ENCODE assay signal across 8 mouse cellular contexts in genomic region chr10:8804292-8804691, GRCm38 (mm10).
DNase-seq lines count a peak whose midpoint lies in the region; ATAC-seq lines count a peak whose summit lies in the region.

No protein-coding gene starts in this region.

- 41% methylated on average over 8 of the region's 8 CpGs for WGBS in midbrain, embryonic 11.5 days

- no peaks in the 10 kb centered on the region for H3K9me3 ChIP-seq in midbrain, embryonic 11.5 days (ENCODE audit: control insufficient read depth, low read length)

- no peak overlapping the region for H3K4me3 ChIP-seq in midbrain, embryonic 11.5 days (ENCODE audit: low read depth, low read length)

- H3K27ac ChIP-seq in midbrain, embryonic 11.5 days (ENCODE audit: low read depth, low read length): no peak overlapping the region

- H3K9ac ChIP-seq in midbrain, embryonic 11.5 days (ENCODE audit: low read length): no peak overlapping the region

- no peaks in the 10 kb centered on the region for H3K36me3 ChIP-seq in midbrain, embryonic 11.5 days (ENCODE audit: control insufficient read depth, insufficient read depth, low read length)

- H3K4me1 ChIP-seq in midbrain, embryonic 11.5 days (ENCODE audit: control insufficient read depth, insufficient read depth, low read length): peaks cover 23% of the 10 kb centered on the region

- H3K27me3 ChIP-seq in midbrain, embryonic 11.5 days (ENCODE audit: control insufficient read depth, insufficient read depth, low read length): no peaks in the 10 kb centered on the region

- ATAC-seq in frontal cortex, adult (ENCODE audit: low TSS enrichment): no peak
- peak; percentile 64 to 71 for ATAC-seq in hematopoietic stem cell, adult 5-6 weeks (replicated peaks in 1 of 2; ENCODE audit: insufficient read depth in 1 of 2, low FRiP score in 2 of 2, low TSS enrichment in 1 of 2, low read depth in 1 of 2, poor library complexity in 2 of 2, severe bottlenecking in 2 of 2)
- peak; percentile 61; the same call in 1 of the 2 replicates for ATAC-seq in midbrain, embryonic 11.5 days (ENCODE audit: low FRiP score)

- H3K4me2 ChIP-seq in midbrain, embryonic 11.5 days: no peak overlapping the region

- peak; percentile 38 to 39 for DNase-seq in frontal cortex, postnatal 14 days (ENCODE audit: low spot score in 2 of 2)
- peak; percentile 41 for DNase-seq in embryo, embryonic 9.5 days (ENCODE audit: extremely low spot score)
- DNase-seq in layer of hippocampus, postnatal 36 days: peak; percentile 51 to 57
- DNase-seq in midbrain, embryonic 11.5 days (ENCODE audit: low spot score, missing footprints): no peak
- peak; percentile 86 for DNase-seq in thymus, postnatal 0 days (ENCODE audit: low spot score)
- DNase-seq in cerebellum, adult 9-10 months: no peak

Comparison
In these comparisons a context has a peak if more than half of its experiments do, and no peak if none do; other contexts are left out.
1. DNase-seq: peak in frontal cortex, postnatal 14 days (2 of 2), embryo, embryonic 9.5 days (single experiment), layer of hippocampus, postnatal 36 days (2 of 2) and thymus, postnatal 0 days (single experiment); none in midbrain, embryonic 11.5 days (single experiment) and cerebellum, adult 9-10 months (single experiment).